Mouse (Mus musculus) olfactory bulb, adult 2 months (tissue): ENCODE results near the gene CK137956.

Experiments
- CTCF ChIP-seq: fragments of 200-500 bp; IDR thresholded peaks from 2 replicates; pipeline ENCODE4 v1.5.1; 2012; ENCODE audit warnings: low read depth, mild to moderate bottlenecking, low read length, moderate library complexity; ENCODE audit not compliant: insufficient read depth
- POLR2A ChIP-seq: fragments of 200-500 bp; IDR thresholded peaks from 2 replicates; pipeline ENCODE4 v1.6.1; 2012; ENCODE audit warnings: mild to moderate bottlenecking, low read depth, low read length, moderate library complexity; ENCODE audit not compliant: insufficient read depth

DNA sequence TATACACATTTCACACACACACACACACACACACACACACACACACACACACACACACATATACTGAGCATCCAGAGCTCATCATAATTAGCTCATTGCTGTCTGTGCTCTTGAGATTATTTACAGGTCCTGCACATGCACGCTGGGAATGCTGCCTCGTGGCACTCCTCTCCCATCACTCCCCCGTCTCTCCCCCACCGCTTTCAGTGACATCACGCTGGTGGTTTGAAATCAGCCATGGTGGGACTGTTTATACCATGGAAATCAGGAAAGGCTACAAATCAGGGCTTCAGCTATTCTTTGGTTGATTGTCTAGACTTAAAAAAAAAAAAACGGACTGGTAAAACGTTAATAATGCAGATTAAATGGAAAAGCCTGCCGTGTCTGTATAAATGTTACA, 63.6 kb downstream of the CK137956 start:
- no peak for TF ChIP-seq POLR2A
- no peak for TF ChIP-seq CTCF
